Mouse (Mus musculus) heart, embryonic 10.5 days (tissue): ENCODE data around the gene Gm30191. TPM values are rescaled to one million over a fixed set of nuclear protein-coding genes. Genes with fewer than 3 reads are reported as not detected.
"Not testable (repeated sequence)": the region's sequence is repeated elsewhere in the genome, so short reads cannot be mapped to it uniquely, and the experiment has no call there.

Source experiments
- DNase-seq: peaks from one replicate; pipeline ENCODE4 v3.0.0-alpha.2; 2017; ENCODE audit warnings: low spot score
- H3K27ac ChIP-seq: fragments of 300-500 bp; sonication (generic); 2 replicates; pipeline ENCODE4 v1.5.1; 2016; ENCODE audit warnings: mild to moderate bottlenecking
- H3K27me3 ChIP-seq: fragments of 300-500 bp; sonication (generic); 2 replicates; pipeline ENCODE4 v1.6.1; 2016; ENCODE audit warnings: mild to moderate bottlenecking; ENCODE audit not compliant: poor library complexity, insufficient read depth, severe bottlenecking
- H3K36me3 ChIP-seq: fragments of 300-500 bp; sonication (generic); 2 replicates; pipeline ENCODE4 v1.6.1; 2016; ENCODE audit warnings: mild to moderate bottlenecking, moderate library complexity
- H3K4me1 ChIP-seq: fragments of 300-500 bp; sonication (generic); 2 replicates; pipeline ENCODE4 v1.6.1; 2016; ENCODE audit warnings: mild to moderate bottlenecking
- H3K4me3 ChIP-seq: fragments of 300-500 bp; sonication (generic); 2 replicates; pipeline ENCODE4 v1.5.1; 2016; ENCODE audit warnings: mild to moderate bottlenecking, moderate library complexity
- H3K9me3 ChIP-seq: fragments of 300-500 bp; sonication (generic); 2 replicates; pipeline ENCODE4 v1.6.1; 2016; ENCODE audit warnings: mild to moderate bottlenecking, moderate library complexity
- WGBS: fragments of 180-500 bp; shearing (Covaris S2); methylation state at CpG from one replicate; pipeline ENCODE4 v1.1.7; 2016; 5-methylcytosine and 5-hydroxymethylcytosine counted together
- polyA plus RNA-seq: library from polyadenylated mRNA; unstranded; fragments of >200 nt; fragmentation: Nextera tagmentation; extraction: Ambion mirVana; gene quantifications from 2 replicates; pipeline ENCODE4 v1.2.1, GENCODE M21; 2016

The Gm30191 gene
- polyA plus RNA-seq, 1 experiment from 2014 or later, result not detected

GRCm38 (mm10) chr4:134254835-134255234 is 8.1 kb downstream of the Gm30191 start:
- Histone ChIP-seq H3K27ac (peak overlapping the region; percentile 88), H3K4me3 (no peak overlapping the region), H3K36me3 (no peaks in the 10 kb centered on the region), H3K9me3 (no peaks in the 10 kb centered on the region), H3K4me1 (peaks cover 84% of the 10 kb centered on the region), H3K27me3 (peaks cover 42% of the 10 kb centered on the region)
- no peak for DNase-seq
- 45% methylated on average over 3 of the region's 3 CpGs for WGBS

GRCm38 (mm10) chr4:134255854-134256253 is 9.1 kb downstream of the Gm30191 start:
- H3K27me3 ChIP-seq, result peaks cover 31% of the 10 kb centered on the region
- 30% methylated on average over 4 of the region's 4 CpGs for WGBS
- peak overlapping the region; percentile 85 for H3K27ac ChIP-seq
- DNase-seq, result no peak
- no peaks in the 10 kb centered on the region for H3K9me3 ChIP-seq
- H3K36me3 ChIP-seq, result no peaks in the 10 kb centered on the region
- H3K4me3 ChIP-seq, result no peak overlapping the region
- peaks cover 75% of the 10 kb centered on the region for H3K4me1 ChIP-seq

- H3K36me3 ChIP-seq, result no peaks in the 10 kb centered on the region
- H3K9me3 ChIP-seq, result no peaks in the 10 kb centered on the region
- no peak for DNase-seq
- peak overlapping the region; percentile 27 for H3K4me3 ChIP-seq
- H3K27me3 ChIP-seq, result peaks cover 24% of the 10 kb centered on the region
- WGBS, result 4% methylated on average over 18 of the region's 19 CpGs
- peaks cover 67% of the 10 kb centered on the region for H3K4me1 ChIP-seq
- peak overlapping the region; percentile 85 for H3K27ac ChIP-seq
Measured at GRCm38 (mm10) chr4:134256407-134257197, 9.9 kb downstream of the Gm30191 start.

GRCm38 (mm10) chr4:134257198-134258009 is 10.7 kb downstream of the Gm30191 start:
- Histone ChIP-seq H3K4me1 (peaks cover 59% of the 10 kb centered on the region), H3K27ac (peak overlapping the region; percentile 85)
- WGBS, result 15% methylated on average over 10 of the region's 11 CpGs

GRCm38 (mm10) chr4:134258354-134258753 is 11.6 kb downstream of the Gm30191 start:
- no peaks in the 10 kb centered on the region for H3K36me3 ChIP-seq
- no peaks in the 10 kb centered on the region for H3K9me3 ChIP-seq
- no peak for DNase-seq
- H3K27me3 ChIP-seq, result peaks cover 9% of the 10 kb centered on the region; the same call in 1 of the 2 replicates
- H3K4me3 ChIP-seq, result no peak overlapping the region
- WGBS, result 62% methylated on average over 11 of the region's 11 CpGs
- H3K4me1 ChIP-seq, result peaks cover 50% of the 10 kb centered on the region
- H3K27ac ChIP-seq, result peak overlapping the region; percentile 33; the same call in 1 of the 2 replicates

More at GRCm38 (mm10) chr4:134257198-134258009, 10.7 kb downstream of the Gm30191 start:
- Histone ChIP-seq H3K27me3 (peaks cover 16% of the 10 kb centered on the region), H3K36me3 (no peaks in the 10 kb centered on the region), H3K4me3 (no peak overlapping the region), H3K9me3 (no peaks in the 10 kb centered on the region)
- no peak for DNase-seq

- no peaks in the 10 kb centered on the region for H3K27me3 ChIP-seq
- no peaks in the 10 kb centered on the region; the same call in 1 of the 2 replicates for H3K9me3 ChIP-seq
- H3K4me1 ChIP-seq, result peaks cover 4% of the 10 kb centered on the region; the same call in 1 of the 2 replicates
- H3K27ac ChIP-seq, result no peak overlapping the region
- no peak overlapping the region for H3K4me3 ChIP-seq
- no peaks in the 10 kb centered on the region for H3K36me3 ChIP-seq
- 32% methylated on average over 6 of the region's 6 CpGs for WGBS
- DNase-seq, result no peak
Measured at GRCm38 (mm10) chr4:134263191-134263590, 16.5 kb downstream of the Gm30191 start.

GRCm38 (mm10) chr4:134265860-134266585 is 19.3 kb downstream of the Gm30191 start:
- H3K4me1 ChIP-seq, result no peaks in the 10 kb centered on the region
- WGBS, result 58% methylated on average over 9 of the region's 9 CpGs
- no peaks in the 10 kb centered on the region for H3K27me3 ChIP-seq
- H3K27ac ChIP-seq, result no peak overlapping the region
- DNase-seq, result no peak
- H3K4me3 ChIP-seq, result no peak overlapping the region
- H3K9me3 ChIP-seq, result no peaks in the 10 kb centered on the region; the same call in 1 of the 2 replicates
- no peaks in the 10 kb centered on the region for H3K36me3 ChIP-seq

GRCm38 (mm10) chr4:134268102-134268655 is 21.4 kb downstream of the Gm30191 start:
- Histone ChIP-seq H3K27ac (no peak overlapping the region), H3K36me3 (no peaks in the 10 kb centered on the region), H3K9me3 (no peaks in the 10 kb centered on the region; the same call in 1 of the 2 replicates), H3K4me1 (no peaks in the 10 kb centered on the region; the same call in 1 of the 2 replicates), H3K27me3 (no peaks in the 10 kb centered on the region), H3K4me3 (no peak overlapping the region)
- WGBS, result 78% methylated on average over 19 of the region's 19 CpGs
- no peak for DNase-seq

- not testable (repeated sequence) for H3K4me3 ChIP-seq, H3K9me3 ChIP-seq, H3K4me1 ChIP-seq, DNase-seq, H3K36me3 ChIP-seq, H3K27me3 ChIP-seq, H3K27ac ChIP-seq
Measured at GRCm38 (mm10) chr4:134269622-134270021, 22.9 kb downstream of the Gm30191 start.

- Histone ChIP-seq H3K4me3 (no peak overlapping the region), H3K27ac (no peak overlapping the region)
- WGBS, result 82% methylated on average over 7 of the region's 7 CpGs
Measured at GRCm38 (mm10) chr4:134271979-134272378, 25.2 kb downstream of the Gm30191 start.

GRCm38 (mm10) chr4:134272731-134273416 is 26.1 kb downstream of the Gm30191 start:
- Histone ChIP-seq H3K27me3 (no peaks in the 10 kb centered on the region), H3K4me1 (peaks cover 4% of the 10 kb centered on the region; the same call in 1 of the 2 replicates), H3K9me3 (no peaks in the 10 kb centered on the region), H3K4me3 (peak overlapping the region; percentile 52), H3K27ac (peak overlapping the region; percentile 77), H3K36me3 (peaks cover 20% of the 10 kb centered on the region)
- WGBS, result 19% methylated on average over 12 of the region's 13 CpGs
- DNase-seq, result no peak

More at GRCm38 (mm10) chr4:134271979-134272378, 25.2 kb downstream of the Gm30191 start:
- Histone ChIP-seq H3K27me3 (no peaks in the 10 kb centered on the region), H3K9me3 (no peaks in the 10 kb centered on the region), H3K36me3 (peaks cover 11% of the 10 kb centered on the region; the same call in 1 of the 2 replicates), H3K4me1 (peaks cover 4% of the 10 kb centered on the region; the same call in 1 of the 2 replicates)
- no peak for DNase-seq
